In genomic region chr17:34349429-34349828, GRCm38 (mm10) we compare ENCODE assay signal across 9 mouse cellular contexts. TPM values are rescaled to one million over a fixed set of nuclear protein-coding genes. Genes with fewer than 3 reads are reported as not detected.
DNase-seq lines count a peak whose midpoint lies in the region; ATAC-seq and TF ChIP-seq lines count a peak whose summit lies in the region.
"Had no signal": no experiment of that assay in that cellular context is flagged by ENCODE, and none has a peak within 500 bp of the region (broad histone marks: within the 10 kb centered on the region; RNA-seq: fewer than 3 reads in every experiment).

No protein-coding gene starts in this region.

- peak; percentile 63 for ATAC-seq in CD4-positive, CD25-positive, alpha-beta regulatory T cell, adult 4 months
- ATAC-seq in inflammation-experienced regulatory T-cells, adult 6 months = no peak

- peak; percentile 76 for DNase-seq in MEL (ENCODE audit: low read depth, low spot score)
- DNase-seq in cerebellum, adult 18-20 months = peak; percentile 60 to 73
- DNase-seq in gastrocnemius, postnatal 10 days = peak; percentile 70
- peak; percentile 36 to 81 for DNase-seq in layer of hippocampus, adult 8-10 months (ENCODE audit: low spot score in 2 of 2)
- peak; percentile 79 for DNase-seq in lung, postnatal 25 days (ENCODE audit: low spot score)
- peak; percentile 38 for DNase-seq in skeletal muscle tissue, adult 2 months (ENCODE audit: low read depth, low spot score)

- TF ChIP-seq EP300 in MEL (IDR thresholded peaks at IDR 0.05; ENCODE audit: low read depth in 1 of 2, low read length in 2 of 2) = no peak

- no peak for TF ChIP-seq POLR2A in MEL (IDR thresholded peaks at IDR 0.05; ENCODE audit: control insufficient read depth in 1 of 2, insufficient read depth in 1 of 2, low read depth in 1 of 2, low read length in 2 of 2, poor library complexity in 1 of 2)

- no peaks in the 10 kb centered on the region for H3K9me3 ChIP-seq in MEL (replicated peaks; ENCODE audit: insufficient read depth, low read length)
- H3K9me3 ChIP-seq: lung, embryonic 15.5 days had no signal

- TF ChIP-seq CTCF in MEL (IDR thresholded peaks at IDR 0.05 in 2 of 3, conservative IDR thresholded peaks at IDR 0.05 in 1 of 3; ENCODE audit: control insufficient read depth in 1 of 3, insufficient read depth in 1 of 3, low read depth in 2 of 3, low read length in 3 of 3, poor library complexity in 1 of 3, severe bottlenecking in 1 of 3) = peak; percentile 68 to 90 (median 82)

- H3K4me1 ChIP-seq in MEL (ENCODE audit: control insufficient read depth in 1 of 2, insufficient read depth in 2 of 2, low read length in 2 of 2) = peaks cover 0 to 2% of the 10 kb centered on the region in 2 experiments; a peak in 1 of 4 replicates
- H3K4me1 ChIP-seq: lung, embryonic 15.5 days had no signal

- H3K79me2 ChIP-seq in MEL (ENCODE audit: control insufficient read depth, insufficient read depth, low read length, poor library complexity) = no peaks in the 10 kb centered on the region

- H3K36me3 ChIP-seq in MEL (ENCODE audit: control insufficient read depth in 1 of 2, insufficient read depth in 2 of 2, low read length in 2 of 2) = no peaks in the 10 kb centered on the region
- H3K36me3 ChIP-seq: lung, embryonic 15.5 days had no signal

- peak; percentile 84 for TF ChIP-seq RAD21 in MEL (IDR thresholded peaks at IDR 0.05; ENCODE audit: low read depth, low read length)

- no peak overlapping the region for H3K9ac ChIP-seq in MEL (ENCODE audit: control insufficient read depth, low read depth, low read length, poor library complexity, severe bottlenecking)
- H3K9ac ChIP-seq: lung, embryonic 15.5 days had no signal

- peaks cover 1 to 2% of the 10 kb centered on the region in 2 experiments; a peak in 2 of 4 replicates for H3K27me3 ChIP-seq in MEL (ENCODE audit: control insufficient read depth in 1 of 2, insufficient read depth in 2 of 2, low read length in 2 of 2)
- H3K27me3 ChIP-seq: lung, embryonic 15.5 days had no signal

- H3K4me3 ChIP-seq in MEL (ENCODE audit: control insufficient read depth in 1 of 2, insufficient read depth in 1 of 2, low read depth in 2 of 2, low read length in 2 of 2) = no peak overlapping the region
- H3K4me3 ChIP-seq: lung, embryonic 15.5 days had no signal

- H3K27ac ChIP-seq in MEL (ENCODE audit: control insufficient read depth, low read depth, low read length) = no peak overlapping the region
- H3K27ac ChIP-seq: lung, embryonic 15.5 days had no signal

TF ChIP-seq in MEL, 35 proteins besides CTCF, POLR2A, EP300 and RAD21:
- TF ChIP-seq MAFK (IDR thresholded peaks at IDR 0.05; ENCODE audit: borderline replicate concordance, low read depth, low read length) (no peak), SMC3 (IDR thresholded peaks at IDR 0.05; ENCODE audit: low read depth, low read length) (peak; percentile 80), ZKSCAN1 (IDR thresholded peaks at IDR 0.05; ENCODE audit: low read depth, low read length) (no peak), ZNF384 (IDR thresholded peaks at IDR 0.05; ENCODE audit: low read depth, low read length) (no peak), MYB (IDR thresholded peaks at IDR 0.05; ENCODE audit: low read depth, low read length) (no peak), SIN3A (IDR thresholded peaks at IDR 0.05; ENCODE audit: low read length) (no peak), ZC3H11A (IDR thresholded peaks at IDR 0.05; ENCODE audit: low read depth, low read length) (peak; percentile 66)

RNA-seq across cellular contexts. Expression of gene Btnl2, which starts 5.2 kb away (rescaled TPM):
- polyA plus RNA-seq in CD4-positive, CD25-positive, alpha-beta regulatory T cell, adult 4 months (2017; shearing (Covaris generic)) = under 1 TPM in 1 of 2 experiments, not detected in 1; 0.23 TPM
- total RNA-seq in MEL (2012; rRNA removed) = not detected in 2 replicates
- polyA plus RNA-seq in MEL (2012; ENCODE audit: insufficient read depth in 1 of 2, insufficient read length in 2 of 2, low read depth in 1 of 2, low replicate concordance in 2 of 2, missing spikeins in 1 of 2) = not detected
- total RNA-seq in gastrocnemius, postnatal 10 days (2021) = under 1 TPM; 0.40 to 0.81 TPM
- total RNA-seq in layer of hippocampus, adult 8-10 months (2022) = 1 to 10 TPM in 1 of 4 experiments, under 1 TPM in 3; 0.47 to 1.0 (median 0.73) TPM
- not detected for polyA plus RNA-seq in inflammation-experienced regulatory T-cells, adult 6 months (2017; shearing (Covaris generic))

RNA-seq across cellular contexts. Expression of gene H2-Eb2, which starts 24.0 kb away (rescaled TPM):
- polyA plus RNA-seq in CD4-positive, CD25-positive, alpha-beta regulatory T cell, adult 4 months (2017; shearing (Covaris generic)) = under 1 TPM in 1 of 2 experiments, not detected in 1; 0.18 TPM
- not detected in 2 replicates for total RNA-seq in MEL (2012; rRNA removed)
- polyA plus RNA-seq in MEL (2012; ENCODE audit: insufficient read depth in 1 of 2, insufficient read length in 2 of 2, low read depth in 1 of 2, low replicate concordance in 2 of 2, missing spikeins in 1 of 2) = not detected
- not detected for total RNA-seq in gastrocnemius, postnatal 10 days (2021)
- total RNA-seq in layer of hippocampus, adult 8-10 months (2022) = not detected
- polyA plus RNA-seq in inflammation-experienced regulatory T-cells, adult 6 months (2017; shearing (Covaris generic)) = under 1 TPM in 2 of 3 experiments, not detected in 1; 0.28 to 0.44 TPM

RNA-seq across cellular contexts. Expression of gene Btnl1, which starts 27.5 kb away (rescaled TPM):
- polyA plus RNA-seq in CD4-positive, CD25-positive, alpha-beta regulatory T cell, adult 4 months (2017; shearing (Covaris generic)) = not detected
- not detected in 2 replicates for total RNA-seq in MEL (2012; rRNA removed)
- under 1 TPM in 1 of 2 experiments, not detected in 1; 0.17 TPM for polyA plus RNA-seq in MEL (2012; ENCODE audit: insufficient read depth in 1 of 2, insufficient read length in 2 of 2, low read depth in 1 of 2, low replicate concordance in 2 of 2, missing spikeins in 1 of 2)
- total RNA-seq in gastrocnemius, postnatal 10 days (2021) = not detected
- not detected for total RNA-seq in layer of hippocampus, adult 8-10 months (2022)
- not detected for polyA plus RNA-seq in inflammation-experienced regulatory T-cells, adult 6 months (2017; shearing (Covaris generic))
- polyA plus RNA-seq: lung, embryonic 15.5 days had no signal

RNA-seq across cellular contexts. Expression of gene H2-Eb1, which starts 43.8 kb away (rescaled TPM):
- 10 to 100 TPM; 12.7 to 77.2 TPM for polyA plus RNA-seq in CD4-positive, CD25-positive, alpha-beta regulatory T cell, adult 4 months (2017; shearing (Covaris generic))
- total RNA-seq in MEL (2012; rRNA removed) = 0.15 TPM in 1 of 2 replicates, not detected in the other
- under 1 TPM in 1 of 2 experiments, not detected in 1; 0.07 TPM for polyA plus RNA-seq in MEL (2012; ENCODE audit: insufficient read depth in 1 of 2, insufficient read length in 2 of 2, low read depth in 1 of 2, low replicate concordance in 2 of 2, missing spikeins in 1 of 2)
- 1 to 10 TPM; 2.9 to 5.0 TPM for total RNA-seq in gastrocnemius, postnatal 10 days (2021)
- 10 to 100 TPM in 2 of 4 experiments, 1 to 10 TPM in 2; 1.9 to 25.1 (median 10.1) TPM for total RNA-seq in layer of hippocampus, adult 8-10 months (2022)
- polyA plus RNA-seq in inflammation-experienced regulatory T-cells, adult 6 months (2017; shearing (Covaris generic)) = 10 to 100 TPM; 15.0 to 67.6 (median 57.7) TPM

RNA-seq across cellular contexts. Expression of gene BC051142, which starts 49.2 kb away (rescaled TPM):
- 1 to 10 TPM; 1.8 to 1.9 TPM for polyA plus RNA-seq in CD4-positive, CD25-positive, alpha-beta regulatory T cell, adult 4 months (2017; shearing (Covaris generic))
- not detected in 2 replicates for total RNA-seq in MEL (2012; rRNA removed)
- polyA plus RNA-seq in MEL (2012; ENCODE audit: insufficient read depth in 1 of 2, insufficient read length in 2 of 2, low read depth in 1 of 2, low replicate concordance in 2 of 2, missing spikeins in 1 of 2) = under 1 TPM in 1 of 2 experiments, not detected in 1; 0.06 TPM
- total RNA-seq in gastrocnemius, postnatal 10 days (2021) = under 1 TPM; 0.36 to 0.42 TPM
- total RNA-seq in layer of hippocampus, adult 8-10 months (2022) = 1 to 10 TPM; 3.5 to 6.1 (median 4.5) TPM
- polyA plus RNA-seq in inflammation-experienced regulatory T-cells, adult 6 months (2017; shearing (Covaris generic)) = 1 to 10 TPM in 1 of 3 experiments, under 1 TPM in 1, not detected in 1; 0.81 to 2.5 TPM
